Mouse (Mus musculus) embryonic facial prominence, embryonic 15.5 days (tissue): Measurements from ENCODE around the gene Tspan18. TPM values are rescaled to one million over a fixed set of nuclear protein-coding genes. Genes with fewer than 3 reads are reported as not detected.

Experiments
- ATAC-seq: fragments of 200-750 bp; cut with Nextera tagmentation; 2 replicates; pipeline ENCODE4 v1.8.0; 2017; ENCODE audit warnings: low read depth, moderate TSS enrichment; ENCODE audit not compliant: insufficient number of reproducible peaks, low FRiP score, low TSS enrichment
- H3K27ac ChIP-seq: fragments of 300-500 bp; sonication (generic); replicated peaks from 2 replicates; pipeline ENCODE4 v1.5.1; 2015; ENCODE audit warnings: mild to moderate bottlenecking, inconsistent platforms
- H3K27me3 ChIP-seq: fragments of 300-500 bp; sonication (generic); 2 replicates; pipeline ENCODE4 v1.6.1; 2015; ENCODE audit warnings: inconsistent platforms
- H3K36me3 ChIP-seq: fragments of 300-500 bp; sonication (generic); 2 replicates; pipeline ENCODE4 v1.6.1; 2015; ENCODE audit warnings: mild to moderate bottlenecking, inconsistent platforms
- H3K4me1 ChIP-seq: fragments of 300-500 bp; sonication (generic); 2 replicates; pipeline ENCODE4 v1.6.1; 2015; ENCODE audit warnings: inconsistent platforms
- H3K4me2 ChIP-seq: fragments of 300-500 bp; sonication (generic); replicated peaks from 2 replicates; pipeline ENCODE4 v1.6.1; 2015; ENCODE audit warnings: mild to moderate bottlenecking, inconsistent platforms
- H3K4me3 ChIP-seq: fragments of 300-500 bp; sonication (generic); replicated peaks from 2 replicates; pipeline ENCODE4 v1.5.1; 2015; ENCODE audit warnings: mild to moderate bottlenecking, inconsistent platforms
- H3K9ac ChIP-seq: fragments of 300-500 bp; sonication (generic); 2 replicates; pipeline ENCODE4 v1.6.1; 2015; ENCODE audit warnings: inconsistent platforms
- H3K9me3 ChIP-seq: fragments of 300-500 bp; sonication (generic); replicated peaks from 2 replicates; pipeline ENCODE4 v1.6.1; 2016; ENCODE audit warnings: inconsistent platforms
- WGBS: fragments of 180-500 bp; shearing (Covaris S2); methylation state at CpG from one replicate; pipeline ENCODE4 v1.1.7; 2015; 5-methylcytosine and 5-hydroxymethylcytosine counted together
- polyA plus RNA-seq: library from polyadenylated mRNA; unstranded; fragments of >200 nt; fragmentation: Nextera tagmentation; extraction: Ambion mirVana; gene quantifications from 2 replicates; pipeline ENCODE4 v1.2.1, GENCODE M21; 2015

Gene Tspan18
- polyA plus RNA-seq, 1 experiment from 2014 or later, result 27.6 TPM

GRCm38 (mm10) chr2:93166734-93167406 is 167.4 kb downstream of the Tspan18 start:
- Histone ChIP-seq H3K4me1 (peaks cover 14% of the 10 kb centered on the region), H3K4me2 (no peak overlapping the region), H3K36me3 (no peaks in the 10 kb centered on the region), H3K27ac (no peak overlapping the region), H3K9ac (no peak overlapping the region), H3K27me3 (no peaks in the 10 kb centered on the region), H3K9me3 (no peaks in the 10 kb centered on the region), H3K4me3 (no peak overlapping the region)
- ATAC-seq, result no peak
- WGBS, result 75% methylated on average over 14 of the region's 14 CpGs

- no peaks in the 10 kb centered on the region for H3K9me3 ChIP-seq
- no peaks in the 10 kb centered on the region for H3K27me3 ChIP-seq
- H3K4me1 ChIP-seq, result peaks cover 14% of the 10 kb centered on the region
- ATAC-seq, result no peak
- no peak overlapping the region for H3K9ac ChIP-seq
- no peaks in the 10 kb centered on the region for H3K36me3 ChIP-seq
- H3K4me3 ChIP-seq, result no peak overlapping the region
- no peak overlapping the region for H3K27ac ChIP-seq
- WGBS, result 81% methylated on average over 6 of the region's 6 CpGs
- no peak overlapping the region for H3K4me2 ChIP-seq
Observed at GRCm38 (mm10) chr2:93166295-93166694, 168.0 kb downstream of the Tspan18 start.

- no peak for ATAC-seq
- no peak overlapping the region for H3K27ac ChIP-seq
- H3K9me3 ChIP-seq, result no peaks in the 10 kb centered on the region
- WGBS, result 77% methylated on average over 6 of the region's 6 CpGs
- no peaks in the 10 kb centered on the region for H3K36me3 ChIP-seq
- H3K4me1 ChIP-seq, result peaks cover 14% of the 10 kb centered on the region; the same call in 1 of the 2 replicates
- no peaks in the 10 kb centered on the region for H3K27me3 ChIP-seq
- no peak overlapping the region for H3K4me2 ChIP-seq
- no peak overlapping the region for H3K4me3 ChIP-seq
- H3K9ac ChIP-seq, result no peak overlapping the region
Observed at GRCm38 (mm10) chr2:93163750-93164335, 170.5 kb downstream of the Tspan18 start.

GRCm38 (mm10) chr2:93163317-93163716 is 171.0 kb downstream of the Tspan18 start:
- 15% methylated on average over 2 of the region's 2 CpGs for whole genome bisulfite sequencing
- Histone ChIP-seq H3K27ac (no peak overlapping the region), H3K36me3 (no peaks in the 10 kb centered on the region), H3K4me2 (no peak overlapping the region), H3K4me3 (no peak overlapping the region), H3K27me3 (no peaks in the 10 kb centered on the region), H3K9me3 (no peaks in the 10 kb centered on the region), H3K4me1 (peaks cover 14% of the 10 kb centered on the region; the same call in 1 of the 2 replicates), H3K9ac (no peak overlapping the region)
- no peak for ATAC-seq

GRCm38 (mm10) chr2:93162791-93163190 is 171.5 kb downstream of the Tspan18 start:
- 66% methylated on average over 4 of the region's 4 CpGs for whole genome bisulfite sequencing
- H3K9ac ChIP-seq, result no peak overlapping the region
- no peak overlapping the region for H3K27ac ChIP-seq
- no peak overlapping the region for H3K4me2 ChIP-seq
- ATAC-seq, result no peak
- no peak overlapping the region for H3K4me3 ChIP-seq
- H3K9me3 ChIP-seq, result no peaks in the 10 kb centered on the region
- H3K4me1 ChIP-seq, result peaks cover 14% of the 10 kb centered on the region; the same call in 1 of the 2 replicates
- H3K36me3 ChIP-seq, result no peaks in the 10 kb centered on the region
- H3K27me3 ChIP-seq, result no peaks in the 10 kb centered on the region

- H3K4me3 ChIP-seq, result no peak overlapping the region
- no peaks in the 10 kb centered on the region for H3K36me3 ChIP-seq
- no peak overlapping the region for H3K4me2 ChIP-seq
- no peaks in the 10 kb centered on the region for H3K9me3 ChIP-seq
- H3K9ac ChIP-seq, result no peak overlapping the region
- H3K27ac ChIP-seq, result no peak overlapping the region
- peaks cover 14% of the 10 kb centered on the region; the same call in 1 of the 2 replicates for H3K4me1 ChIP-seq
- ATAC-seq, result no peak
- WGBS, result 71% methylated on average over 7 of the region's 7 CpGs
- H3K27me3 ChIP-seq, result no peaks in the 10 kb centered on the region
Observed at GRCm38 (mm10) chr2:93161914-93162664, 172.2 kb downstream of the Tspan18 start.

- WGBS, result 59% methylated on average over 4 of the region's 4 CpGs
- no peak overlapping the region for H3K9ac ChIP-seq
- peaks cover 14% of the 10 kb centered on the region; the same call in 1 of the 2 replicates for H3K4me1 ChIP-seq
- H3K4me2 ChIP-seq, result no peak overlapping the region
- no peaks in the 10 kb centered on the region for H3K9me3 ChIP-seq
- ATAC-seq, result no peak
- no peak overlapping the region for H3K27ac ChIP-seq
- H3K27me3 ChIP-seq, result no peaks in the 10 kb centered on the region
- no peaks in the 10 kb centered on the region for H3K36me3 ChIP-seq
- no peak overlapping the region for H3K4me3 ChIP-seq
Observed at GRCm38 (mm10) chr2:93160467-93161035, 173.8 kb downstream of the Tspan18 start.

GRCm38 (mm10) chr2:93154486-93155032 is 179.7 kb downstream of the Tspan18 start:
- Histone ChIP-seq H3K9ac (no peak overlapping the region), H3K4me2 (no peak overlapping the region), H3K4me1 (no peaks in the 10 kb centered on the region), H3K27me3 (no peaks in the 10 kb centered on the region), H3K27ac (no peak overlapping the region), H3K4me3 (no peak overlapping the region), H3K36me3 (no peaks in the 10 kb centered on the region), H3K9me3 (no peaks in the 10 kb centered on the region)
- ATAC-seq, result no peak
- 88% methylated on average over 1 of the region's 1 CpGs for WGBS

- no peak overlapping the region for H3K4me3 ChIP-seq
- no peaks in the 10 kb centered on the region for H3K4me1 ChIP-seq
- no peaks in the 10 kb centered on the region for H3K27me3 ChIP-seq
- no peaks in the 10 kb centered on the region for H3K36me3 ChIP-seq
- WGBS, result 93% methylated on average over 1 of the region's 1 CpGs
- ATAC-seq, result no peak
- no peaks in the 10 kb centered on the region for H3K9me3 ChIP-seq
- H3K27ac ChIP-seq, result no peak overlapping the region
- no peak overlapping the region for H3K9ac ChIP-seq
- no peak overlapping the region for H3K4me2 ChIP-seq
Observed at GRCm38 (mm10) chr2:93153833-93154232, 180.5 kb downstream of the Tspan18 start.

- H3K27me3 ChIP-seq, result no peaks in the 10 kb centered on the region
- H3K4me3 ChIP-seq, result no peak overlapping the region
- no peaks in the 10 kb centered on the region for H3K36me3 ChIP-seq
- H3K27ac ChIP-seq, result no peak overlapping the region
- H3K9ac ChIP-seq, result no peak overlapping the region
- H3K4me1 ChIP-seq, result no peaks in the 10 kb centered on the region
- ATAC-seq, result no peak
- no peaks in the 10 kb centered on the region for H3K9me3 ChIP-seq
- WGBS, result 81% methylated on average over 7 of the region's 7 CpGs
- H3K4me2 ChIP-seq, result no peak overlapping the region
Observed at GRCm38 (mm10) chr2:93152883-93153491, 181.3 kb downstream of the Tspan18 start.

GRCm38 (mm10) chr2:93152191-93152601 is 182.1 kb downstream of the Tspan18 start:
- ATAC-seq, result no peak
- Histone ChIP-seq H3K27ac (no peak overlapping the region), H3K9me3 (no peaks in the 10 kb centered on the region), H3K4me3 (no peak overlapping the region), H3K36me3 (no peaks in the 10 kb centered on the region), H3K27me3 (no peaks in the 10 kb centered on the region), H3K9ac (no peak overlapping the region), H3K4me1 (no peaks in the 10 kb centered on the region), H3K4me2 (no peak overlapping the region)
- WGBS, result 61% methylated on average over 6 of the region's 6 CpGs
